Comparison of ENCODE assay signal across 9 mouse cellular contexts in the genomic region with DNA sequence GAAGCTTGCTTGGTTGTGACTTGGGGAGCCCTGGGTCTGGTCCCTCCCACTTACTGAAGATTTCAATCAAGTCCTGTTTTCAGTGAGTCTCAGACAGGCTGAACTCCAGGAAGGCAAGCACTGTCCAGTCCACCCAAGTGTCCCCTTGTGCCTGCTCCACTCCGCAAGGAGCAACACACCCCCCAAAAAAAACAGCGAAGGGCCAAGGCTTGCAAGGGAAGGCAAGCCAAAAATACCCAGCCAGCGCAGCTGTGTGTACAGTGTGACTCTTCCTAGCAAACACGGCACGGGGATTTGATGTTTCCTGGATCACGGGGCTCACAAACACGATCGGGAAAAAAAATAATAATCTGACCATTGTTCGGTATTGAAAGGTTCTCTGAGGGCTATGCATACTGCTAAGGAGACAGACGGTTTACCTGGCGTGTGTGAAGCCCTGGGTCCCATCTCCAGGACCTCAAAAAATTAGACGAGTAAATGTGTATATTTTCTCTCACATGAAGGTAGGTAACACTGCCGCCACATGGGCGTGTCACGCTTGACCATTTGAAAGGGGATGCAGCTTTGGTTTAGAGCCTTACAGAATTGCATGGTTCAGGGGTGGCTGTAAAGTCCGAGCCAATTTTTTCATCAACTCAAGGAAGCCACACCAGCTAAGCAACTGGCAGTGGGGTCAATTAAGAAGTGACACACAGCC. TPM values are rescaled to one million over a fixed set of nuclear protein-coding genes. Genes with fewer than 3 reads are reported as not detected.
A peak's percentile ranks its signal among the peaks of the same experiment; 100 is the strongest.
DNase-seq lines count a peak whose midpoint lies in the region; ATAC-seq and TF ChIP-seq lines count a peak whose summit lies in the region.
"Had no signal": no experiment of that assay in that cellular context is flagged by ENCODE, and none has a peak within 500 bp of the region (broad histone marks: within the 10 kb centered on the region; RNA-seq: fewer than 3 reads in every experiment).

No protein-coding gene starts in this region.

- H3K4me3 ChIP-seq in embryonic facial prominence, embryonic 13.5 days: peak overlapping the region; percentile 67
- H3K4me3 ChIP-seq in intestine, postnatal 0 days (ENCODE audit: low read depth, low read length): peak overlapping the region; percentile 68
- H3K4me3 ChIP-seq in midbrain, embryonic 12.5 days: peak overlapping the region; percentile 58
- H3K4me3 ChIP-seq: myocyte had no signal

- no peak for ATAC-seq in embryonic facial prominence, embryonic 13.5 days (ENCODE audit: insufficient number of reproducible peaks, insufficient read depth, low FRiP score, low TSS enrichment, low read depth)
- ATAC-seq in intestine, postnatal 0 days: no peak
- ATAC-seq in midbrain, embryonic 12.5 days (ENCODE audit: low FRiP score, low read depth): no peak

- no peaks in the 10 kb centered on the region for H3K9me3 ChIP-seq in embryonic facial prominence, embryonic 13.5 days
- H3K9me3 ChIP-seq in intestine, postnatal 0 days (ENCODE audit: control insufficient read depth): no peaks in the 10 kb centered on the region
- no peaks in the 10 kb centered on the region for H3K9me3 ChIP-seq in midbrain, embryonic 12.5 days

- peak overlapping the region; percentile 83 for H3K9ac ChIP-seq in embryonic facial prominence, embryonic 13.5 days
- peak overlapping the region; percentile 62; the same call in 1 of the 2 replicates for H3K9ac ChIP-seq in intestine, postnatal 0 days (ENCODE audit: low read depth, low read length)
- H3K9ac ChIP-seq in midbrain, embryonic 12.5 days (replicated peaks): peak overlapping the region; percentile 65; the same call in 1 of the 2 replicates

- WGBS in embryonic facial prominence, embryonic 13.5 days: 62% methylated on average over 16 of the region's 16 CpGs
- WGBS in intestine, postnatal 0 days: 37% methylated on average over 16 of the region's 16 CpGs
- WGBS in midbrain, embryonic 12.5 days: 64% methylated on average over 16 of the region's 16 CpGs

- H3K4me1 ChIP-seq in embryonic facial prominence, embryonic 13.5 days: peaks cover 39% of the 10 kb centered on the region
- no peaks in the 10 kb centered on the region; the same call in 1 of the 2 replicates for H3K4me1 ChIP-seq in intestine, postnatal 0 days (replicated peaks; ENCODE audit: control insufficient read depth, insufficient read depth, low read length)
- H3K4me1 ChIP-seq in midbrain, embryonic 12.5 days: peaks cover 11% of the 10 kb centered on the region

- H3K36me3 ChIP-seq in embryonic facial prominence, embryonic 13.5 days: no peaks in the 10 kb centered on the region
- H3K36me3 ChIP-seq in intestine, postnatal 0 days (ENCODE audit: control insufficient read depth, insufficient read depth): no peaks in the 10 kb centered on the region
- no peaks in the 10 kb centered on the region for H3K36me3 ChIP-seq in midbrain, embryonic 12.5 days

- no peak overlapping the region for H3K27ac ChIP-seq in embryonic facial prominence, embryonic 13.5 days
- H3K27ac ChIP-seq in intestine, postnatal 0 days (ENCODE audit: low read depth, low read length): no peak overlapping the region
- H3K27ac ChIP-seq in midbrain, embryonic 12.5 days (replicated peaks): no peak overlapping the region

- no peaks in the 10 kb centered on the region for H3K27me3 ChIP-seq in embryonic facial prominence, embryonic 13.5 days
- no peaks in the 10 kb centered on the region for H3K27me3 ChIP-seq in intestine, postnatal 0 days (replicated peaks; ENCODE audit: control insufficient read depth, insufficient read depth, low read length)
- peaks cover 25% of the 10 kb centered on the region for H3K27me3 ChIP-seq in midbrain, embryonic 12.5 days

- intact Hi-C loops in left cerebral cortex, postnatal 4 days (cut with DNase I): no loop called here

- TF ChIP-seq CTCF in intestine, postnatal 0 days (IDR thresholded peaks at IDR 0.05; ENCODE audit: low read depth): no peak

- peak overlapping the region; percentile 78 for H3K4me2 ChIP-seq in embryonic facial prominence, embryonic 13.5 days
- peak overlapping the region; percentile 81 for H3K4me2 ChIP-seq in intestine, postnatal 0 days (replicated peaks; ENCODE audit: low read depth)
- H3K4me2 ChIP-seq in midbrain, embryonic 12.5 days (replicated peaks): peak overlapping the region; percentile 69

- peak; percentile 38 for DNase-seq in left cerebral cortex, postnatal 4 days
- no peak for DNase-seq in left cerebral cortex, adult 9 months (ENCODE audit: low spot score in 2 of 2)
- DNase-seq in yolk sac, embryonic 10.5 days (ENCODE audit: low spot score): no peak
- no peak for DNase-seq in urinary bladder, adult 18-20 months (ENCODE audit: low spot score in 2 of 2)
- DNase-seq in layer of hippocampus, postnatal 36 days: no peak

RNA-seq across cellular contexts. Expression of a gene that starts 1.3 kb away (rescaled TPM):
- total RNA-seq in left cerebral cortex, postnatal 4 days (2021): 10 to 100 TPM; 68.4 to 73.9 TPM
- 17.9 and 21.1 TPM in 2 replicates for polyA plus RNA-seq in embryonic facial prominence, embryonic 13.5 days (2015; fragmentation: Nextera tagmentation; extraction: Ambion mirVana)
- 2.9 and 4.4 TPM in 2 replicates for polyA plus RNA-seq in intestine, postnatal 0 days (2015; fragmentation: Nextera tagmentation; extraction: Ambion mirVana)
- polyA plus RNA-seq in midbrain, embryonic 12.5 days (2016; fragmentation: Nextera tagmentation; extraction: Ambion mirVana): 10.4 and 10.6 TPM in 2 replicates
- 10 to 100 TPM; 74.5 to 80.8 TPM for total RNA-seq in layer of hippocampus, postnatal 36 days (2021)
- polyA plus RNA-seq: myocyte had no signal

RNA-seq across cellular contexts. Expression of a gene that starts 55.7 kb away (rescaled TPM):
- not detected for total RNA-seq in left cerebral cortex, postnatal 4 days (2021)
- polyA plus RNA-seq in embryonic facial prominence, embryonic 13.5 days (2015; fragmentation: Nextera tagmentation; extraction: Ambion mirVana): not detected in 2 replicates
- polyA plus RNA-seq in intestine, postnatal 0 days (2015; fragmentation: Nextera tagmentation; extraction: Ambion mirVana): not detected in 2 replicates
- not detected in 2 replicates for polyA plus RNA-seq in midbrain, embryonic 12.5 days (2016; fragmentation: Nextera tagmentation; extraction: Ambion mirVana)
- not detected for total RNA-seq in layer of hippocampus, postnatal 36 days (2021)
- polyA plus RNA-seq: myocyte had no signal
